Mouse (Mus musculus): ENCODE measurements around the gene Colec11.

The Colec11 gene

GRCm38 (mm10) chr12:28623195-28623594 is at the start of gene Colec11:
Colec11 (minus strand) TSS chr12:28623377.
- no peak for DNase-seq (ENCODE audit: low read depth)

DNA sequence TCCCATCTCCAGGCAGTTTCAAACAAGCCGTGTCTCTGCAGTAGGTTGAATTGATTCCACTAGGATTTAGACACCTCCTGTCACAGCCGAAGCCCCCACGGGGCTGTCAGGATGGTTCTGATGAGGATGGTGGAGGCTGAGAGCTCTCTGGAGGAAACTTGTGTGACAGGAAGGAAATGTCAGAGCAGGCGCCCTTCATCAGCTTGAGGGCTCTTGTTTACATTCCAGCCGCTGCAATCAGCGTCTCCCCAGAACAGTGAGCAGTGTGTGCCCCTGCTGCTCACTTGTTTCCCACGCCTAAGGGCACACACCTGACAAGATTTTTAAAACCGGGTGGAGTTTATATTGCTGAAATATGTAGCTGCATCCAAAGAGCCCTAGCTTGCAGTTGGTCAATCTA is 44.1 kb upstream of the Colec11 start:
- no peak for DNase-seq (ENCODE audit: low read depth)

GRCm38 (mm10) chr12:28666734-28667133 is 43.6 kb upstream of the Colec11 start:
- no peak for DNase-seq (ENCODE audit: low read depth)

DNA sequence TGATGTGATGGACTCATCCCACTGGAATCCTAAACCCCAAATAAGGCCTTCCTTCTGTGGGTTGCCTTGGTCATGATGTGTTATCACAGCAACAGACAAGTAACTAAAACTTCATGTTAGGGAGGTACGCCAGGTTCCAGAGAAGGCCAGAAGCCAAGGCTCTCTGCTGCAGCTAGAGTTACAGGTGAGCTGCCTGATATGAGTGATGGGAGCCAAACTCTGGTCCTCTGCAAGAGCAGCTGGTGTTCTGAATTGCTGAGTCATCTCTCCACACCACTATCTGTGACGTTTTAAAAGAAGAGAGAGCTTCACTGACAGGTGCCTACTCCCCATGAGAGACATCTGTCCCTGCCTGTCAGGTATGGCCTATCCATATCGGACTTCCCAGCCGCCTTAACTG is 39.5 kb upstream of the Colec11 start:
- DNase-seq (ENCODE audit: low read depth), result no peak

DNA sequence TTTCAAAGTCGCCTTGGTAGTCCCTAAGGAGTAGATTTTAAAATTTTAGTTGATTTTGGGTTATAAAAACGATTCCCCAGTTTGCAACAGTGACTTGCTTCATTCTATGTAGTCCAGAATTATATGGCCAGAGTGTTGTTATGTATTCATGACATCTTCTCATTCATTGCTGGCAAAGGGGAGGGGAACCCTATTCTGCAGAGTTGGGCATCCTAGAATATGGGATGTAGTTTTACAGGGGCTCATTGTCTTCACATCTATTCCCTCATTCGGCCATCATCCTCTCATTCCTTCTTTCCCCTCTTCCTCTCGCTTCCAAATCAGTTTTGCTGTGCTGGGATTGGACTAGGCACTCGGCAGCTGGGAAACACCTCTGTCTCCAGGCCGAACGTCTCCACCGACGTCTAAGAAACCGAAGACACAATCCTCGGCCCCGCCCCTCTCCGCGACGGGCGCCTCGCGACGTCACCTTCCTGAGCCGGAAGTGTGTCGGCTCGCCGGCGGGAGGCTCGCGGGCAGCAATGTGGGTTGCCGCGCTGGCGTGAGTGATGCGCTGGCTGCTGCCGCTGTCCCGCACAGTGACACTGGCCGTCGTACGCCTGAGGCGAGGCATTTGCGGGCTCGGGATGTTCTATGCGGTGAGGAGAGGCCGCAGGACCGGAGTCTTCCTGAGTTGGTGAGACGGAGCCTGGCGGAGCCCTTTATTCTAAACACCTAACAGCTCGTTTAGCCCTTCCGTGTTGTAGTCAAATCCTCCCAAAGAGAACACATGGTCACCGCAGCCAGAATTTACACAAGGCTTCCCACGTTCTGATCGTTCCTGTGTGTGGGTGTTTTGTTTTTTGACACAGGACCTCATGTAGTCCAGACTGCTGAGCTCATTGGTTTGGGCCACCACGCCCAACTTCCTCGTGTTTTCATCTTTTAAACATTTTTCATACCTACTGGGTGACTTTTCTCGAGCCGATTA is 26.2 kb upstream of the Colec11 start, which contains the start of gene Rnaseh1:
Gene Rnaseh1 (plus strand): TSS at position 462 of the 970 bp plus-strand sequence.
- DNase-seq (ENCODE audit: low read depth), result peak; percentile 91

DNA sequence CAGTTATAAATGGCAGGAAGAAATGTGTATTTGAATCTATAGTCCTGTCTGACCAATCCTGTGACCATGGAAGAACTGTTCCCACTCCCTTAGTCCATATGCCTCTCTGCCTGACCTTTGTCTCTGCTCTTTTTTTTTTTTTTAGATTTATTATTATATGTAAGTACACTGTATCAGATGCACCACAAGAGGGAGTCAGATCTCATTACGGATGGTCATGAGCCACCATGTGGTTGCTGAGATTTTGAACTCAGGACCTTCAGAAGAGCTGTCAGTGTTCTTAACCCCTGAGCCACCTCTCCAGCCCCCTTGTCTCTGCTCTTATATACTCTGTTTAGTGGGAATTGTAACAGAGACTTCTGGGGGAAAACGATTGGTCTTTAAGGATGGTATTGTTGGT is 15.6 kb upstream of the Colec11 start:
- DNase-seq (ENCODE audit: low read depth), result peak; percentile 35

DNA sequence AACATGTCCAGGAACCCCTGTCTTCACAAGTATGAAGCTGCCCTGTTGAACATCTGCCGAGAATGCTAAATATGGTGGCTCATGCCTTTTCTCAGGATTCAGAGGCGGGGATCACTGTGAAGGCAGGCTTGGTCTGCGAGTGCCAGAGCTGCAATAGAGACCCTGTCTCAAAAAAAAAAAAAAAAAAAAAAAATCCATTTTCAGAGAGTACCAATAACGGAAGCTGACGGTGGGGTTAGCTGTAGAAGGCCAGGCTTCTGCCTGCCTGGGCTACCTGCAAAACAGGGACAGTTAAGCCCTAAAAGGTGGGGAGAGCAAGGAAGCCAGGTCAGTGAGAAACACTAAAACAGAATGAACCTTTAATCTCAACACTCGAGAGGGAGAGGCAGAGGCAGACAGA is 13.4 kb upstream of the Colec11 start:
- DNase-seq (ENCODE audit: low read depth), result no peak

GRCm38 (mm10) chr12:28635535-28636476 is 12.6 kb upstream of the Colec11 start, which contains the start of gene Rps7:
Rps7 (minus strand) TSS chr12:28635953.
- peak; percentile 97 for DNase-seq (ENCODE audit: low read depth)

DNA sequence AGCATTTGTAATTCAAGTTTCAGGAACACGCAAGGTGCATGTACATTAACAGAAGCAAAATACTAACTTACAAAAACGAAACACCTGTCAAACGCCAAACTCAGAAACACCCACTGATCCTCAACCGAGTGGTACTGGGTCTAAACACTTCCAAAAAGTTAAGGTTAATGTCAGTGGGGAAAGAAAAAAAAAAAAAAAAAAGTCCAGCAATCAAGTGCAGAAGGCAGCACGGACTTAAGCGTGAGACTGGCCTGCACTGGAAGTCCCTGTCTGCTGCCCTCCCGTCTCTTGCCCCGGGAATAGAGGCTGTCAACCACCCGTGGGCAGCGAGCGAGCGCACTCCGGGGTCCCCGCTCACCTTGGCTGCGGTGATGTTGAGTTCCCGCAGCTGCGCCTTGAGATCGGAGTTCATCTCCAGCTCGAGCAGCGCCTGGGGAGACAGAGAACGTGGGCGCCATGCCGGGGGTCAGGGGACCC is 11.9 kb upstream of the Colec11 start:
- DNase-seq (ENCODE audit: low read depth), result no peak

GRCm38 (mm10) chr12:28628436-28628835 is 5.3 kb upstream of the Colec11 start:
- DNase-seq (ENCODE audit: low read depth), result peak; percentile 5

DNA sequence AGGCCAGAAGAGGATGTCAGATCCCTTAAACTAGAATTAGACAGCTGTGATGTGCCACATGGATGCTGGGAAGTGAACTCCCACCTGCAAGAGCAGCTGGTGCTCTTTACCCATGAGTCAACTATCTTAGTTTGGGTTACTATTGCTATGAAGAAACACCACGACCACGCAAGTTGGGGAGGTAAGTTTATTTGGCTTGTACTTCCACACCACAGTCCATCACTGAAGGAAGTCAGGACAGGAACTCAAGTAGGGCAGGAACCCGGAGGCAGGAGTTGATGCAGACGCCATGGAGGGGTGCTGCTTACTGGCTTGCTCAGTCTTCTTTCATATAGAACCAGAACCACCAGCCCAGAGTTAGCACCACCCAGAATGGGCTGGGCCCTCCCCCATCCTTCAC is 3.9 kb upstream of the Colec11 start:
- DNase-seq (ENCODE audit: low read depth), result peak; percentile 8

GRCm38 (mm10) chr12:28625407-28625806 is 2.2 kb upstream of the Colec11 start:
- DNase-seq (ENCODE audit: low read depth), result no peak

DNA sequence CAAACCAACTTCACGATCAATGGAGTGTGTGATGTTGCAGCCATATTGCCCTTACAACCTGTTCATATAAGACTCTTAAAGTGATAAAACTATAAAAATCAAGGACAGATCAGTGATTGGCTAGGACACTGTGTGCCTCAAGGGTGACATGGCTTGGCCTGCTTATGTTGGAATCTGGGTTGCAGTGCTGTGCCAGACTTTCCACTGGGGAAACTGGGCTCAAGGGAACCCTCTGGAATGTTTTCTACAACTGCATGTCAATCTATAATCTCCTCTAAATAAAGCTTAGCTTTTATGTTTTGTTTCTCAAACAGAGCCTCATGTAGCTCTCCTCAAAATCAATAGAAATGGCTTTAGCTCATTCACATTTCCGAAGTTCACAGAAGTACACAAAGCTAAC is 1.1 kb upstream of the Colec11 start:
- DNase-seq (ENCODE audit: low read depth), result no peak

GRCm38 (mm10) chr12:28622641-28623040 is 536 bp downstream of the Colec11 start:
- DNase-seq (ENCODE audit: low read depth), result no peak

DNA sequence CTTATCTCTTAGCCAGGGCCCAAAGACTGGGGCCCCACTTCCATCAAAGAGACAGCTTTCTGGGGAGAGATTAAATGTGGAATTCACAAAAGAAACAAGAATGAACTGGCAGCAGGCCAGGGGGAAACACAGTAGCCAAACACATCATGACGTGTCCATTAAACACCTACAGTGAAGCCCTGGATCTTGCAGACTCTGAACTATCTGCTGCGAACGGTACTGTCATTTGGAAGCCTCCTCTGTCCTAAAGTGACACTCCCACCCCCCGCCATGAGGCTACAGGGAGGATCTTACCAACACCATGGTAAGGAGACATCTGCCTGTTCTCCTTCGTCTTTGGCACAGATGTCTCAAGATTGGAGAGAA is 1.0 kb downstream of the Colec11 start:
- no peak for DNase-seq (ENCODE audit: low read depth)

GRCm38 (mm10) chr12:28621451-28622166 is 1.6 kb downstream of the Colec11 start:
- no peak for DNase-seq (ENCODE audit: low read depth)

DNA sequence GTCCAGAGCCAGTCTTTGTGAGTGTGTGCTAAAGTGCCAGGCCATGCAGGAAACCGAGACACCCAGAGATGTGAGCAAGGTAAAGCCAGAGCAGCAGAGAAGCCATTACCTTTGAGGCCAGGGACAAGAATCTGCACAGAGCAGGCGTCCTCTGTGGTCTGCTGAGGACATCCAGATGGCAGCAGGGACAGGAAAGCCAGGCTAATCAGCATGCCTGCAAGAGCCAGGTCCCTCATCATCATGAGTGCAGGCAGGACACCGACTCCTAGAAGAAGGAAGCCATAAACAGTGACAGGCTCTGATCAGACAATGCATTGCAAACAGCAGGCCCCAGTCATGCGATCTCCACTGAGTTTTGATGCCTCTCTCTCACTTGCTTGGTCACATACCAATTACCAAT is 5.9 kb downstream of the Colec11 start:
- no peak for DNase-seq (ENCODE audit: low read depth)

- DNase-seq (ENCODE audit: low read depth), result no peak
Measured at GRCm38 (mm10) chr12:28614401-28614800, 8.8 kb downstream of the Colec11 start.

DNA sequence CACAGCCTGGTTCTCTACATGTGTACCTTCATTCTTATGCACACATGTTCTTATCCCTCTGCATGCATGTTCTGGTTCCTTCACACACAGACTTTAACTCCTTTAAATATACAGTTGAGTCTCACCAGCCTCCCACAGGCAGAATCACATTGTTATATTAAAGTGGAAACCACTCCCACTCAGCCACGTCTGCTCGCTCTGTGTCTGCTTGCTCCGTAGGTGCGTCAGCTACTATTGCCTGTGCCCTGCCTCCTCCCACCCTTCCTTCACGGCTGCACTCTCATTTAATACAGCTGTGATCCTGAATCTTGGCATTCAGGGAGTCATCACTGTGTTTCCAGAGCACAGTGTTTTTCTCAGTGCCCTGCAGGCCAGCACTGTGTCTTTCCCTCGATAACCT is 10.8 kb downstream of the Colec11 start:
- no peak for DNase-seq (ENCODE audit: low read depth)

DNA sequence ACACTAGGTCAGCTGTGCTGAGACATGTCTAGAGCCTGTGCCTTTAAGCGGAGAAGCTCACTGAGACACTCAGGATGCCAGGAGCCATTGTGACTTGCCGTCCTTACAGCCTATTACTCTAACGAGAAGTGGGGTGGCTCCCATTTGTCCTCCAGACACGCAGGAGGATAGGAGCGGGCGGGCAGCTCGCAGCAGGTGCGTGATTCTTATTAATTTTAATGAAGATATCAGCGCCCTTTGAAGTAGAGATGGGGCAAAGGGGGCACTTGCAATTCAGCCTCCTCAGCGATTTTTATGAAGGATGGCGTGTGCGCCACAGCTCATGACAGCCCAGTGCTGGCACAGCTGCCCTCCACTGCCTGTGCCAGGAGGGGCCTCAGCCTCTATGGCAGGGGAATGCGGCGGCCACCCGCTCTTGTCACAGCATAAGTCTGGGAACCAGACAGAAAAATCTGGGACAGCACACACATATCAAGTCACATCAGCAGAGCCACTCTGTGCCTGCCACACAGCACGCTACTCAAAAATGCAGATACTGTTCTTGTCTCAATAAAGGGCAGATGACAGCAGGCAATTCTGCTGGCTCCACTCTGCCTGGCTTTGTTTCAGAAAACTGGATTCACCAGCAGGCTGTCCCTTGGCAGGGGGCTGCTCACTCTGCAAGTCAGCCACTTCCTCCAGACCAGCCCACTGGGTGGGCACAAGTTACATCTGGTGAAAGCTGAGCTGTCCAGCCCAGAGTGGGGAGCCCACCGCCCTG is 15.5 kb downstream of the Colec11 start:
- DNase-seq (ENCODE audit: low read depth), result no peak

DNA sequence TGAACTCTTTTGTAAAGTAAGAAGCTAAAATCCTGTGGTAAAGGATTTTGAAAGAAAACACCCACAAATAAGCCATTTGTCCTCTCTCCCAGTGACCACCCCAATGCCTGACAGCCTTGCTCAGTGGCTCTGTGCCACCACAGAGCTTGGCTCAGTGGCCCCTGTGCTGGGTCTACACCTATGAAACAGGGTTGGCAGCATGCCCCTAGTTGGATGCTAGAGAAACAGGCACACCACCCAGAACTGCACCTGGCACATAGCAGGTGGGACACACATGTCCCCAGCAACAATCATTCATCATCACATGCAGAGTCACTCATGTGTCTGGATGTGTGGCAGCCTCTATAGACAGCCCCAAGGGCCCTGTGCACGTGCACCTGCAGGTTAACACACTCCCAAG is 19.7 kb downstream of the Colec11 start:
- no peak for DNase-seq (ENCODE audit: low read depth)
